Mouse (Mus musculus) liver, embryonic 14.5 days (tissue): ENCODE data around the gene Cacng6. TPM values are rescaled to one million over a fixed set of nuclear protein-coding genes. Genes with fewer than 3 reads are reported as not detected.

Experiments
- ATAC-seq: fragments of 200-750 bp; cut with Nextera tagmentation; 2 replicates; pipeline ENCODE4 v1.8.0; 2017; ENCODE audit warnings: moderate number of reproducible peaks, mild to moderate bottlenecking, moderate library complexity; ENCODE audit not compliant: insufficient read depth
- DNase-seq, 3 experiments: peaks; one replicate each; pipeline ENCODE4 v3.0.0-alpha.2; 2012 to 2013; ENCODE audit warnings: low read depth in 3 of 3, low spot score in 3 of 3
- H3K27ac ChIP-seq: fragments of 300-500 bp; sonication (generic); 2 replicates; pipeline ENCODE4 v1.5.1; 2014; ENCODE audit warnings: moderate library complexity, mild to moderate bottlenecking, control low read depth, inconsistent platforms
- H3K27me3 ChIP-seq: fragments of 300-500 bp; sonication (generic); 2 replicates; pipeline ENCODE4 v1.6.1; 2014; ENCODE audit warnings: mild to moderate bottlenecking, low read length, moderate library complexity; ENCODE audit not compliant: control insufficient read depth, insufficient read depth
- H3K36me3 ChIP-seq: fragments of 300-500 bp; sonication (generic); replicated peaks from 2 replicates; pipeline ENCODE4 v1.6.1; 2014; ENCODE audit warnings: low read depth; ENCODE audit not compliant: control insufficient read depth, insufficient read depth
- H3K4me1 ChIP-seq, 2 experiments: fragments of 200-500 bp in 1 of 2; fragments of 300-500 bp in 1 of 2; sonication (generic) in 1 of 2; replicated peaks; 2 replicates each; pipeline ENCODE4 v1.6.1; 2012 to 2014; ENCODE audit warnings: antibody characterized with exemption in 1 of 2, inconsistent platforms in 1 of 2, low read length in 1 of 2; ENCODE audit not compliant: control insufficient read depth in 2 of 2, insufficient read depth in 2 of 2
- H3K4me2 ChIP-seq: fragments of 300-500 bp; sonication (generic); 2 replicates; pipeline ENCODE4 v1.6.1; 2014; ENCODE audit warnings: low read depth, mild to moderate bottlenecking, control low read depth, moderate library complexity
- H3K4me3 ChIP-seq, 2 experiments: fragments of 200-500 bp in 1 of 2; fragments of 300-500 bp in 1 of 2; sonication (generic) in 1 of 2; 2 replicates each; pipeline ENCODE4 v1.5.1; 2012 to 2014; ENCODE audit warnings: low read depth in 2 of 2, low read length in 2 of 2, mild to moderate bottlenecking in 2 of 2, control low read depth in 1 of 2, inconsistent platforms in 1 of 2, moderate library complexity in 1 of 2; ENCODE audit not compliant: insufficient read depth in 1 of 2
- H3K9ac ChIP-seq: fragments of 300-500 bp; sonication (generic); replicated peaks from 2 replicates; pipeline ENCODE4 v1.6.1; 2014; ENCODE audit warnings: mild to moderate bottlenecking, control low read depth, moderate library complexity
- H3K9me3 ChIP-seq: fragments of 300-500 bp; sonication (generic); 2 replicates; pipeline ENCODE4 v1.6.1; 2016; ENCODE audit warnings: low read length, mixed read lengths; ENCODE audit not compliant: control insufficient read depth
- CTCF ChIP-seq: IDR thresholded peaks from 2 replicates; pipeline ENCODE4 v1.5.1; 2016; ENCODE audit warnings: antibody characterized with exemption, low read depth, control low read depth
- EP300 ChIP-seq: IDR thresholded peaks from 2 replicates; pipeline ENCODE4 v1.6.1; 2016; ENCODE audit warnings: antibody characterized with exemption, low read depth
- WGBS: fragments of 180-500 bp; shearing (Covaris S2); extraction: QIAGEN DNeasy Blood & Tissue Kit; methylation state at CpG from one replicate; pipeline ENCODE4 v1.1.7; 2014; ENCODE audit not compliant: insufficient replicate concordance; 5-methylcytosine and 5-hydroxymethylcytosine counted together
- polyA plus RNA-seq, 2 experiments: library from polyadenylated mRNA; depleted of rRNA in 1 of 2; stranded (reverse) in 1 of 2; unstranded in 1 of 2; fragments of >200 nt; fragmentation: Nextera tagmentation in 1 of 2; extraction: Ambion mirVana in 1 of 2; gene quantifications; 2 replicates each; pipeline versions ENCODE4 v1.2.1 to v1.2.3; 2012 to 2014

Gene Cacng6
- polyA plus RNA-seq, 2 experiments = not detected

DNA sequence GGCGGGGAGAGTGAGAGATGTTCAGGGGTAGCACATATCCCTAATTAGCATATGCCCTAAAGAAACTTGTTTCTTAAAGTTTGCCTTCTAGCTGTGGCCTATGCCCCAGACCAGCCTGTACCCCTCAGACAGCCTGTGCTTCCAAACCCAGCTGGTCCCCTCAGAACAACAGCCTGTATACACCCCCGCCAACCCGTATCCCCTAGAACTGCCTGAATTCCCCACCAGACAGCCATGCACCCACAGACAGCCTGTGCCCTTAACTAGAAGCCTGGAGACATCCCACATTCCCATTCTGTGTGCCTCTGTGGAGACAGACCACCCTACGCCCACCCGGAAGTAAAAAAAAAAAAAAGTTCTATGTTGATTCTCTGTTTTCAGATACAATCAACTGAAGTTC is 1.1 kb downstream of the Cacng6 start:
- H3K27ac ChIP-seq = no peak overlapping the region
- H3K27me3 ChIP-seq = peaks cover 18% of the 10 kb centered on the region
- H3K9ac ChIP-seq = no peak overlapping the region
- H3K4me3 ChIP-seq = no peak overlapping the region
- H3K4me2 ChIP-seq = no peak overlapping the region
- 76% methylated on average over 5 of the region's 5 CpGs for WGBS
- no peaks in the 10 kb centered on the region for H3K9me3 ChIP-seq
- DNase-seq = no peak
- ATAC-seq = no peak
- H3K4me1 ChIP-seq = no peaks in the 10 kb centered on the region
- H3K36me3 ChIP-seq = no peaks in the 10 kb centered on the region
- TF ChIP-seq CTCF (no peak), EP300 (no peak)

DNA sequence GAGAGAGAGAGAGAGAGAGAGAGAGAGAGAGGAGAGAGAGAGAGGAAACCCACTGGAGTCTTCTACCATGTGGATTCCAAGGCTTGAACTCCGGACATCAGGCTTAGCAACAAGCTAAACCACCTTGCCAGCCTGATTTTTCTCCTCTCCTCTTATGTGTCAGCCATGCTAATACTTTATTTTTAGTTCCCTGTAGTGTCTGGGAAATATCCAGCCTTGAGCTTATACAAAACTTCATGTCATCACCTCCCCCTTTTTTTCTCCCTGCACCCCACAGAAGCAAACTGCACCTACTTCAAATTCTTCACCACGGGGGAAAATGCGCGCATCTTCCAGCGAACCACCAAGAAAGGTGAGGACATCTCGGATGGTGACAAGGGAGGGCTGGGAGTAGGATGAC is 6.2 kb downstream of the Cacng6 start:
- H3K9ac ChIP-seq = no peak overlapping the region
- TF ChIP-seq CTCF (no peak), EP300 (no peak)
- H3K4me3 ChIP-seq = no peak overlapping the region
- no peaks in the 10 kb centered on the region for H3K4me1 ChIP-seq
- no peak overlapping the region for H3K4me2 ChIP-seq
- H3K27ac ChIP-seq = no peak overlapping the region
- no peak for ATAC-seq
- no peak for DNase-seq
- WGBS = 67% methylated on average over 6 of the region's 6 CpGs
- H3K9me3 ChIP-seq = no peaks in the 10 kb centered on the region
- H3K27me3 ChIP-seq = 0 out of 2 replicates have a peak, but pooled peaks cover 2% of the 10 kb centered on the region
- no peaks in the 10 kb centered on the region for H3K36me3 ChIP-seq

- Histone ChIP-seq H3K27ac (no peak overlapping the region), H3K9me3 (no peaks in the 10 kb centered on the region), H3K36me3 (no peaks in the 10 kb centered on the region), H3K27me3 (no peaks in the 10 kb centered on the region), H3K4me3 (no peak overlapping the region), H3K9ac (no peak overlapping the region), H3K4me2 (no peak overlapping the region), H3K4me1 (no peaks in the 10 kb centered on the region)
- no peak for TF ChIP-seq CTCF
- TF ChIP-seq EP300 = no peak
- DNase-seq (no peak), ATAC-seq (no peak)
- WGBS = 68% methylated on average over 1 of the region's 1 CpGs
Observed at GRCm38 (mm10) chr7:3432066-3432465, 8.1 kb downstream of the Cacng6 start.

- no peak for DNase-seq
- H3K4me2 ChIP-seq = no peak overlapping the region
- H3K27me3 ChIP-seq = no peaks in the 10 kb centered on the region
- H3K27ac ChIP-seq = no peak overlapping the region
- no peaks in the 10 kb centered on the region for H3K9me3 ChIP-seq
- 66% methylated on average over 5 of the region's 5 CpGs for WGBS
- no peak for TF ChIP-seq EP300
- no peak for TF ChIP-seq CTCF
- H3K4me3 ChIP-seq = no peak overlapping the region
- no peak for ATAC-seq
- no peaks in the 10 kb centered on the region for H3K4me1 ChIP-seq
- H3K36me3 ChIP-seq = no peaks in the 10 kb centered on the region
- H3K9ac ChIP-seq = no peak overlapping the region
Observed at GRCm38 (mm10) chr7:3437941-3438340, 13.9 kb downstream of the Cacng6 start.

- no peak overlapping the region for H3K27ac ChIP-seq
- H3K9me3 ChIP-seq = no peaks in the 10 kb centered on the region
- 67% methylated on average over 10 of the region's 11 CpGs for WGBS
- TF ChIP-seq EP300 (no peak), CTCF (no peak)
- H3K27me3 ChIP-seq = no peaks in the 10 kb centered on the region
- no peak for ATAC-seq
- H3K4me1 ChIP-seq = no peaks in the 10 kb centered on the region
- H3K9ac ChIP-seq = no peak overlapping the region
- no peak overlapping the region for H3K4me3 ChIP-seq
- no peak for DNase-seq
- no peaks in the 10 kb centered on the region for H3K36me3 ChIP-seq
- H3K4me2 ChIP-seq = no peak overlapping the region
Observed at GRCm38 (mm10) chr7:3439984-3440383, 16.0 kb downstream of the Cacng6 start.

- Histone ChIP-seq H3K9ac (no peak overlapping the region), H3K4me2 (no peak overlapping the region), H3K36me3 (no peaks in the 10 kb centered on the region), H3K9me3 (no peaks in the 10 kb centered on the region), H3K27me3 (no peaks in the 10 kb centered on the region), H3K4me1 (no peaks in the 10 kb centered on the region), H3K4me3 (no peak overlapping the region), H3K27ac (no peak overlapping the region)
- ATAC-seq (no peak), DNase-seq (no peak)
- 55% methylated on average over 8 of the region's 8 CpGs for WGBS
- TF ChIP-seq CTCF = no peak
- no peak for TF ChIP-seq EP300
Observed at GRCm38 (mm10) chr7:3440526-3440925, 16.5 kb downstream of the Cacng6 start.
